Mouse (Mus musculus): ENCODE results near the gene Dhx58. TPM values are rescaled to one million over a fixed set of nuclear protein-coding genes. Genes with fewer than 3 reads are reported as not detected.

Gene Dhx58
- polyA plus RNA-seq, 1 experiment = 0.40 TPM

DNA sequence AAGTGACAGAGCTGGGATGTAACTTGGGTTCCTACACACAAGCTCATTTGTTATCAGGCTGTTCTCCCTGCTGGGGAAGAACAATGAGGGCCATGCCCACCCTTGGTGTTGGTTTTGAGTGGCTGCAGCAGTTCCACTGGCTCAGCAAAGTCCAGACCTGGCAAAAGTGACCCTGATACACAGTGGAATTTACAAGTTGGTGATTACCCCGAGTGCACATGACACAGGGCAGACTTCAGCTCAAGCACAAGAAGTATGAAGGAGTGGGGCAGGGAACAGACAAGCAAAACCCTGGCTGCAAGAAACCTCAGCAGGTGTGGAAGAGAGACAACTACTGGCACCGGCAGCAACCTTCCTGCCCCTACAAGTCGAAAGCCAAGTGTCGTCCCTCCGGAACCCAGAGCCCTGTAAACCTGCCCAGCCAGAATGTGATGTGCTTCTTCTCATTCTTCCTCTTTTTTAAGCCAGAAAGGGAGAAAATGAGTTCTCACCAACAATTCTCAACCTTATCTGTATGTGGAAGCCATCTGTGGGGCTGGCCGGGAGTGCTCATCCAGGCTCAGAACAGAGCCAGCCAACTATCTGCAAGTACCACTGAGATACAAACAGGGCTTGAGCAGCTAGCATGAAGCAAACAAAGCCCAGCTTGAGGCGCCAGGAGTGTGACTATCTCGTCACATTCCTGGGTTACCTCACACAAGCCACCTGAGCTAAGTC is 17.9 kb upstream of the Dhx58 start:
- TF ChIP-seq POLR2A (IDR thresholded peaks at IDR 0.05; ENCODE audit: insufficient read length, low read depth) (no peak), TCF12 (IDR thresholded peaks at IDR 0.05; ENCODE audit: insufficient read depth, poor library complexity, severe bottlenecking) (no peak), CEBPB (IDR thresholded peaks at IDR 0.05; ENCODE audit: insufficient read depth, poor library complexity, severe bottlenecking) (no peak), SRF (IDR thresholded peaks at IDR 0.05; ENCODE audit: control insufficient read depth, insufficient read length, low read depth) (no peak), POLR2AphosphoS2 (IDR thresholded peaks at IDR 0.05; ENCODE audit: insufficient read length, low read depth) (no peak), MYOG (IDR thresholded peaks at IDR 0.05; ENCODE audit: control insufficient read depth in 1 of 3, insufficient read depth in 1 of 3, insufficient read length in 2 of 3, low read depth in 2 of 3) (no peak), TCF3 (IDR thresholded peaks at IDR 0.05; ENCODE audit: insufficient read length, low read depth) (no peak), MYOD1 (IDR thresholded peaks at IDR 0.05; ENCODE audit: control insufficient read depth in 1 of 3, insufficient read length in 2 of 3, low read depth in 2 of 3) (no peak), REST (IDR thresholded peaks at IDR 0.05; ENCODE audit: insufficient read depth, insufficient read length) (no peak), MAX (IDR thresholded peaks at IDR 0.05; ENCODE audit: low read depth) (no peak), E2F4 (IDR thresholded peaks at IDR 0.05; ENCODE audit: insufficient read depth) (no peak), USF1 (IDR thresholded peaks at IDR 0.05; ENCODE audit: low read depth) (no peak)
- Histone ChIP-seq H3K79me2 (ENCODE audit: control insufficient read depth, insufficient read depth) (peaks cover 60% of the 10 kb centered on the region), H3K4me2 (ENCODE audit: low read depth) (no peak overlapping the region), H3ac (ENCODE audit: control insufficient read depth, insufficient read length) (no peak overlapping the region), H3K36me3 (ENCODE audit: control insufficient read depth, insufficient read depth) (peaks cover 2% of the 10 kb centered on the region), H3K4me3 (no peak overlapping the region), H3K27me3 (ENCODE audit: control insufficient read depth, insufficient read depth, insufficient read length) (no peaks in the 10 kb centered on the region)

DNA sequence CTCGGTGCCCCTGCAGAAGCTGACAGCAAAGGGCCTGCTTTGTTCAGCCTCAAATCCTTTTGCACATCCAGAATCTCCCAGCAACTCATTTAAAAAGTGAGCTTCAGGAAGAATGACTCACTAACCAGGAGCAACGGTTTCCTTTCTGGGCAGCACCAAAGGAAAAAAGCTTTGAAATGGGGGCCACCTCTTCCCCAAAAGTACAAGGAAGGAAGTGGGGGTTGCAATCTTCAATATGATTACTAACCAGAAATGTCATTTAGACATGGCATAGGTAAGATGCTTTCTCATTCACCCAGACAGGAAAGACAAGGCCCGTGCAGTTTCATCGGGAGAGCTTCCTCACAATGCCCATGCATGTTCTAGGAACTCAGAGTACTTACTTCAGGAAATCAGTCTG is 17.2 kb upstream of the Dhx58 start:
- H3K79me2 ChIP-seq (ENCODE audit: control insufficient read depth, insufficient read depth) = peaks cover 54% of the 10 kb centered on the region
- peak overlapping the region; percentile 44 for H3K4me2 ChIP-seq (ENCODE audit: low read depth)
- H3K27me3 ChIP-seq (ENCODE audit: control insufficient read depth, insufficient read depth, insufficient read length) = no peaks in the 10 kb centered on the region
- no peak overlapping the region for H3ac ChIP-seq (ENCODE audit: control insufficient read depth, insufficient read length)
- H3K4me3 ChIP-seq = no peak overlapping the region
- no peak for TF ChIP-seq TCF12 (IDR thresholded peaks at IDR 0.05; ENCODE audit: insufficient read depth, poor library complexity, severe bottlenecking)
- no peak for TF ChIP-seq MAX (IDR thresholded peaks at IDR 0.05; ENCODE audit: low read depth)
- TF ChIP-seq MYOG (IDR thresholded peaks at IDR 0.05; ENCODE audit: control insufficient read depth in 1 of 3, insufficient read depth in 1 of 3, insufficient read length in 2 of 3, low read depth in 2 of 3) = no peak
- TF ChIP-seq SRF (IDR thresholded peaks at IDR 0.05; ENCODE audit: control insufficient read depth, insufficient read length, low read depth) = no peak
- TF ChIP-seq POLR2A (IDR thresholded peaks at IDR 0.05; ENCODE audit: insufficient read length, low read depth) = no peak
- no peak for TF ChIP-seq CEBPB (IDR thresholded peaks at IDR 0.05; ENCODE audit: insufficient read depth, poor library complexity, severe bottlenecking)
- TF ChIP-seq POLR2AphosphoS2 (IDR thresholded peaks at IDR 0.05; ENCODE audit: insufficient read length, low read depth) = no peak
- no peak for TF ChIP-seq E2F4 (IDR thresholded peaks at IDR 0.05; ENCODE audit: insufficient read depth)
- TF ChIP-seq USF1 (IDR thresholded peaks at IDR 0.05; ENCODE audit: low read depth) = no peak
- H3K36me3 ChIP-seq (ENCODE audit: control insufficient read depth, insufficient read depth) = peaks cover 8% of the 10 kb centered on the region

DNA sequence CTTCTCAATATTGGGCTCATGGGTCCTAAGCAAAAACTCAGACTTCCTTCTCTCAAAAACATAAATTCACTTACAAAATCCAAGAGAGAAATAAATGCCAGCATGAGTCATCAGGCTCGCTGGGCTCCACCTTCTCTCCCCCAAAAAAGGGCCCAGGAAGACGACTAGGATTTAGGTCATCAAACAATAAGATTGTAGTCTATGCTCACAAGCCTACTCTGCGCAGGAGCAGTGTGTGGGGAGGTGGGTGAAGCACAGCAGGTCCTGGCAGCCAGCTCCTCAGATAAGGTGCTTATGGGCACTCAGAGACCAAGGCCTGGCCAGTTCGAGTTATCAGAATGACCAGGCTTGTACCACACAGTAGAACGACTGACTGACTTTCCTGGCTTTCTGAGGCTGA is 16.3 kb upstream of the Dhx58 start:
- peaks cover 13% of the 10 kb centered on the region for H3K36me3 ChIP-seq (ENCODE audit: control insufficient read depth, insufficient read depth)

DNA sequence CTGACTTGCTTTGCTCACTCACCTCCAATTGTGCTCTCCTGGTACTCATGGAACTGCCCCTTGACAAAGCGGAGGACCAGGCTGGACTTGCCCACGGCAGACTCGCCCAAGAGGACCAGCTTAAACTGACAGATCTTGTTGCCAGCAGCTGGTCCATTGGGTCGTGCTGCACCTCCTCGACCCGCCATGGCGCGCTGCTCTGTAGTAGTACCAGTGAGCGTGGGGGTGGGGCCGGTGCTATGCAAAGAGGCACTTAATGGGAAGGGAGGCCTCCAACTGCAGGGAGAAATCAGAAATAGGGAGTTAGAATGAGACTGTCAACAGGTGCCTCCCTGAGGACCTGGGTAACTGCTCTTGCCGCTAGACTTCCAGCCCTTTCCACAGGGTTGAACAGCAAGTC is 15.8 kb upstream of the Dhx58 start:
- H3ac ChIP-seq (ENCODE audit: control insufficient read depth, insufficient read length) = no peak overlapping the region
- H3K27me3 ChIP-seq (ENCODE audit: control insufficient read depth, insufficient read depth, insufficient read length) = no peaks in the 10 kb centered on the region
- H3K79me2 ChIP-seq (ENCODE audit: control insufficient read depth, insufficient read depth) = peaks cover 44% of the 10 kb centered on the region
- TF ChIP-seq POLR2A (IDR thresholded peaks at IDR 0.05; ENCODE audit: insufficient read length, low read depth) = no peak
- TF ChIP-seq CEBPB (IDR thresholded peaks at IDR 0.05; ENCODE audit: insufficient read depth, poor library complexity, severe bottlenecking) = no peak
- TF ChIP-seq TCF3 (IDR thresholded peaks at IDR 0.05; ENCODE audit: insufficient read length, low read depth) = no peak
- no peak for TF ChIP-seq SRF (IDR thresholded peaks at IDR 0.05; ENCODE audit: control insufficient read depth, insufficient read length, low read depth)
- no peak for TF ChIP-seq MYOG (IDR thresholded peaks at IDR 0.05; ENCODE audit: control insufficient read depth in 1 of 3, insufficient read depth in 1 of 3, insufficient read length in 2 of 3, low read depth in 2 of 3)
- no peak for TF ChIP-seq TCF12 (IDR thresholded peaks at IDR 0.05; ENCODE audit: insufficient read depth, poor library complexity, severe bottlenecking)
- no peak for TF ChIP-seq REST (IDR thresholded peaks at IDR 0.05; ENCODE audit: insufficient read depth, insufficient read length)
- no peak for TF ChIP-seq MYOD1 (IDR thresholded peaks at IDR 0.05; ENCODE audit: control insufficient read depth in 1 of 3, insufficient read length in 2 of 3, low read depth in 2 of 3)
- TF ChIP-seq MAX (IDR thresholded peaks at IDR 0.05; ENCODE audit: low read depth) = no peak
- no peak for TF ChIP-seq E2F4 (IDR thresholded peaks at IDR 0.05; ENCODE audit: insufficient read depth)
- no peak for TF ChIP-seq USF1 (IDR thresholded peaks at IDR 0.05; ENCODE audit: low read depth)
- TF ChIP-seq POLR2AphosphoS2 (IDR thresholded peaks at IDR 0.05; ENCODE audit: insufficient read length, low read depth) = no peak
- H3K4me3 ChIP-seq = no peak overlapping the region
- peaks cover 14% of the 10 kb centered on the region for H3K36me3 ChIP-seq (ENCODE audit: control insufficient read depth, insufficient read depth)
- H3K4me2 ChIP-seq (ENCODE audit: low read depth) = peak overlapping the region; percentile 44

More for the DNA sequence above, 16.3 kb upstream of the Dhx58 start:
- Histone ChIP-seq H3K27me3 (ENCODE audit: control insufficient read depth, insufficient read depth, insufficient read length) (no peaks in the 10 kb centered on the region), H3K79me2 (ENCODE audit: control insufficient read depth, insufficient read depth) (peaks cover 45% of the 10 kb centered on the region), H3ac (ENCODE audit: control insufficient read depth, insufficient read length) (no peak overlapping the region), H3K4me2 (ENCODE audit: low read depth) (peak overlapping the region; percentile 44), H3K4me3 (no peak overlapping the region)
- TF ChIP-seq POLR2AphosphoS2 (IDR thresholded peaks at IDR 0.05; ENCODE audit: insufficient read length, low read depth) (no peak), POLR2A (IDR thresholded peaks at IDR 0.05; ENCODE audit: insufficient read length, low read depth) (no peak), E2F4 (IDR thresholded peaks at IDR 0.05; ENCODE audit: insufficient read depth) (no peak), USF1 (IDR thresholded peaks at IDR 0.05; ENCODE audit: low read depth) (no peak), CEBPB (IDR thresholded peaks at IDR 0.05; ENCODE audit: insufficient read depth, poor library complexity, severe bottlenecking) (no peak), SRF (IDR thresholded peaks at IDR 0.05; ENCODE audit: control insufficient read depth, insufficient read length, low read depth) (no peak), TCF3 (IDR thresholded peaks at IDR 0.05; ENCODE audit: insufficient read length, low read depth) (no peak), MYOD1 (IDR thresholded peaks at IDR 0.05; ENCODE audit: control insufficient read depth in 1 of 3, insufficient read length in 2 of 3, low read depth in 2 of 3) (no peak), MAX (IDR thresholded peaks at IDR 0.05; ENCODE audit: low read depth) (no peak), REST (IDR thresholded peaks at IDR 0.05; ENCODE audit: insufficient read depth, insufficient read length) (no peak), TCF12 (IDR thresholded peaks at IDR 0.05; ENCODE audit: insufficient read depth, poor library complexity, severe bottlenecking) (no peak), MYOG (IDR thresholded peaks at IDR 0.05; ENCODE audit: control insufficient read depth in 1 of 3, insufficient read depth in 1 of 3, insufficient read length in 2 of 3, low read depth in 2 of 3) (no peak)
